Comparison of ENCODE assay signal across 11 mouse cellular contexts in the genomic region with DNA sequence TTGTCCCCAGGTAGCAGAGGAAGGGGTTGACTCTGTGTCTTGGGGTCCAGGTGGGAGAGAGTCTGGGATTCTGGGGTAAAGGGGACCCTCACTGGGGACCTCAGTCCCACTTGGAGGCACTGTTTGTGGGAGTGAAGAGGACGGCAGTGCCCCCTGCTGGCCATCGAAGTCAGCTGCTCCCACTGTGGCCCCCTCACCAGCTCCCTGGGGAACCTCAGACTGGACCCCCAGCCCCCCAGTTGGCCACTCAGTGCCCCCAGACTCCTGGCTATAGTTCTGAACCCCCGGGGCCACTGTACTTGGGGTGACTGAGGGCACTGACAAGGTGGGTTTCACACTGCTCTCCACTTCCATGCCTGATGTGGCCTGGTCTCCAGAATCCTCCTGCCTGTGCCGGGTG. TPM values are rescaled to one million over a fixed set of nuclear protein-coding genes. Genes with fewer than 3 reads are reported as not detected.
DNase-seq lines count a peak whose midpoint lies in the region; ATAC-seq and TF ChIP-seq lines count a peak whose summit lies in the region.
"Had no signal": no experiment of that assay in that cellular context is flagged by ENCODE, and none has a peak within 500 bp of the region (broad histone marks: within the 10 kb centered on the region; RNA-seq: fewer than 3 reads in every experiment).

No protein-coding gene starts in this region.

- TF ChIP-seq CTCF in kidney, postnatal 0 days (IDR thresholded peaks at IDR 0.05; ENCODE audit: low read depth), result peak; percentile 58
- peak; percentile 82 for TF ChIP-seq CTCF in liver, embryonic 14.5 days (IDR thresholded peaks at IDR 0.05; ENCODE audit: low read depth)

- no peak overlapping the region for H3K9ac ChIP-seq in kidney, postnatal 0 days (ENCODE audit: low read depth, low read length)
- no peak overlapping the region for H3K9ac ChIP-seq in liver, embryonic 14.5 days (replicated peaks)
- H3K9ac ChIP-seq: embryonic facial prominence, embryonic 13.5 days; limb, embryonic 12.5 days had no signal

- no peak overlapping the region for H3K4me2 ChIP-seq in kidney, postnatal 0 days (ENCODE audit: low read length)
- no peak overlapping the region for H3K4me2 ChIP-seq in liver, embryonic 14.5 days (ENCODE audit: low read depth)
- H3K4me2 ChIP-seq: embryonic facial prominence, embryonic 13.5 days; limb, embryonic 12.5 days had no signal

- H3K27ac ChIP-seq in kidney, postnatal 0 days, result no peak overlapping the region
- no peak overlapping the region for H3K27ac ChIP-seq in liver, embryonic 14.5 days
- H3K27ac ChIP-seq: embryonic facial prominence, embryonic 13.5 days; limb, embryonic 12.5 days had no signal

- H3K4me3 ChIP-seq in kidney, postnatal 0 days (replicated peaks; ENCODE audit: low read depth, low read length), result no peak overlapping the region
- H3K4me3 ChIP-seq in liver, embryonic 14.5 days (ENCODE audit: insufficient read depth in 1 of 2, low read depth in 2 of 2, low read length in 2 of 2), result no peak overlapping the region
- H3K4me3 ChIP-seq: embryonic facial prominence, embryonic 13.5 days; limb, embryonic 12.5 days had no signal

- 54% methylated on average over 4 of the region's 4 CpGs for WGBS in kidney, postnatal 0 days
- WGBS in liver, embryonic 14.5 days (ENCODE audit: insufficient replicate concordance), result 36% methylated on average over 4 of the region's 4 CpGs

- no peaks in the 10 kb centered on the region for H3K27me3 ChIP-seq in kidney, postnatal 0 days (ENCODE audit: insufficient read depth, low read length)
- H3K27me3 ChIP-seq in liver, embryonic 14.5 days (ENCODE audit: control insufficient read depth, insufficient read depth, low read length), result no peaks in the 10 kb centered on the region
- H3K27me3 ChIP-seq: embryonic facial prominence, embryonic 13.5 days; limb, embryonic 12.5 days had no signal

- DNase-seq in CD4-positive, CD25-positive, alpha-beta regulatory T cell, adult 2 months (ENCODE audit: low read depth, low spot score), result peak; percentile 62
- DNase-seq in kidney, postnatal 0 days (ENCODE audit: low spot score), result no peak
- DNase-seq in kidney, adult 9 months, result no peak
- DNase-seq in ZHBTc4 (ENCODE audit: low read depth, low spot score) (peak; percentile 55), MN1 (ENCODE audit: low spot score) (no peak)
- DNase-seq in liver, embryonic 14.5 days (ENCODE audit: low read depth in 3 of 3, low spot score in 3 of 3), result no peak
- no peak for DNase-seq in urinary bladder, postnatal 4 days (ENCODE audit: low spot score in 2 of 2)
- DNase-seq: right cerebral cortex, adult 18-20 months had no signal

- H3K9me3 ChIP-seq in kidney, postnatal 0 days (replicated peaks; ENCODE audit: low read length), result no peaks in the 10 kb centered on the region
- H3K9me3 ChIP-seq in liver, embryonic 14.5 days (ENCODE audit: control insufficient read depth, low read length), result no peaks in the 10 kb centered on the region
- H3K9me3 ChIP-seq: embryonic facial prominence, embryonic 13.5 days had no signal

- no peaks in the 10 kb centered on the region for H3K4me1 ChIP-seq in kidney, postnatal 0 days (replicated peaks; ENCODE audit: insufficient read depth, low read length)
- H3K4me1 ChIP-seq in liver, embryonic 14.5 days (replicated peaks; ENCODE audit: control insufficient read depth in 2 of 2, insufficient read depth in 2 of 2, low read length in 1 of 2), result no peaks in the 10 kb centered on the region
- H3K4me1 ChIP-seq: embryonic facial prominence, embryonic 13.5 days; limb, embryonic 12.5 days had no signal

- H3K36me3 ChIP-seq in kidney, postnatal 0 days (ENCODE audit: insufficient read depth, low read length), result no peaks in the 10 kb centered on the region
- H3K36me3 ChIP-seq in liver, embryonic 14.5 days (replicated peaks; ENCODE audit: control insufficient read depth, insufficient read depth, low read depth), result no peaks in the 10 kb centered on the region

- ATAC-seq in CD4-positive, CD25-positive, alpha-beta regulatory T cell, adult 4 months, result no peak
- no peak for ATAC-seq in kidney, postnatal 0 days (replicated peaks; ENCODE audit: low FRiP score, low read depth)
- ATAC-seq in liver, embryonic 14.5 days (ENCODE audit: insufficient read depth), result 0 out of 2 replicates have a peak, but pooled peaks have one; percentile 20

- no peak for TF ChIP-seq EP300 in liver, embryonic 14.5 days (IDR thresholded peaks at IDR 0.05; ENCODE audit: low read depth)

RNA-seq across cellular contexts. Expression of a gene that starts 7.5 kb away (rescaled TPM):
- polyA plus RNA-seq in CD4-positive, CD25-positive, alpha-beta regulatory T cell, adult 4 months (2017; shearing (Covaris generic)), result 100 to 1,000 TPM in 1 of 2 experiments, 10 to 100 TPM in 1; 71.0 to 112 TPM
- 41.0 and 42.8 TPM in 2 replicates for polyA plus RNA-seq in kidney, postnatal 0 days (2015; fragmentation: Nextera tagmentation; extraction: Ambion mirVana)
- polyA plus RNA-seq in liver, embryonic 14.5 days (2012; rRNA removed), result 43.1 and 47.5 TPM in 2 replicates
- 39.0 and 44.9 TPM in 2 replicates for polyA plus RNA-seq in liver, embryonic 14.5 days (2014; fragmentation: Nextera tagmentation; extraction: Ambion mirVana)

RNA-seq across cellular contexts. Expression of a gene that starts 25.6 kb away (rescaled TPM):
- polyA plus RNA-seq in CD4-positive, CD25-positive, alpha-beta regulatory T cell, adult 4 months (2017; shearing (Covaris generic)), result under 1 TPM in 1 of 2 experiments, not detected in 1; 0.32 TPM
- polyA plus RNA-seq in kidney, postnatal 0 days (2015; fragmentation: Nextera tagmentation; extraction: Ambion mirVana), result 50.6 and 54.2 TPM in 2 replicates
- polyA plus RNA-seq in liver, embryonic 14.5 days (2012; rRNA removed), result 1.9 and 3.1 TPM in 2 replicates
- 0.59 and 1.2 TPM in 2 replicates for polyA plus RNA-seq in liver, embryonic 14.5 days (2014; fragmentation: Nextera tagmentation; extraction: Ambion mirVana)

RNA-seq across cellular contexts. Expression of a gene that starts 49.3 kb away (rescaled TPM):
- polyA plus RNA-seq in CD4-positive, CD25-positive, alpha-beta regulatory T cell, adult 4 months (2017; shearing (Covaris generic)), result 10 to 100 TPM; 19.8 to 34.7 TPM
- polyA plus RNA-seq in kidney, postnatal 0 days (2015; fragmentation: Nextera tagmentation; extraction: Ambion mirVana), result 59.3 and 73.1 TPM in 2 replicates
- 99.2 and 113 TPM in 2 replicates for polyA plus RNA-seq in liver, embryonic 14.5 days (2012; rRNA removed)
- 142 and 167 TPM in 2 replicates for polyA plus RNA-seq in liver, embryonic 14.5 days (2014; fragmentation: Nextera tagmentation; extraction: Ambion mirVana)

RNA-seq across cellular contexts. Expression of a gene that starts 52.8 kb away (rescaled TPM):
- polyA plus RNA-seq in CD4-positive, CD25-positive, alpha-beta regulatory T cell, adult 4 months (2017; shearing (Covaris generic)), result 10 to 100 TPM; 54.7 to 74.1 TPM
- polyA plus RNA-seq in kidney, postnatal 0 days (2015; fragmentation: Nextera tagmentation; extraction: Ambion mirVana), result 62.2 and 71.1 TPM in 2 replicates
- polyA plus RNA-seq in liver, embryonic 14.5 days (2012; rRNA removed), result 52.2 and 61.5 TPM in 2 replicates
- polyA plus RNA-seq in liver, embryonic 14.5 days (2014; fragmentation: Nextera tagmentation; extraction: Ambion mirVana), result 25.6 and 32.9 TPM in 2 replicates

Comparison
In these comparisons a context has a peak if more than half of its experiments do, and no peak if none do; other contexts are left out.
1. DNase-seq: peak in CD4-positive, CD25-positive, alpha-beta regulatory T cell, adult 2 months (single experiment) and ZHBTc4 (single experiment); none in kidney, postnatal 0 days (single experiment), kidney, adult 9 months (single experiment), liver, embryonic 14.5 days (0 of 3), MN1 (single experiment) and urinary bladder, postnatal 4 days (0 of 2).
2. RNA of a gene that starts 25.6 kb away (polyA plus RNA-seq): 50.6 to 54.2 TPM in kidney, postnatal 0 days; 0.59 to 3.1 TPM in liver, embryonic 14.5 days and 0.32 TPM in CD4-positive, CD25-positive, alpha-beta regulatory T cell, adult 4 months; every median in the first group is over 10 times any median in the second.